Mouse (Mus musculus): ENCODE measurements around the gene Appbp2.
A peak's percentile ranks its signal among the peaks of the same experiment; 100 is the strongest.

The Appbp2 gene

GRCm38 (mm10) chr11:85234990-85235841 lies at the start of gene Appbp2:
Gene Appbp2 (minus strand): TSS chr11:85235130.
- peak; percentile 96 for DNase-seq

GRCm38 (mm10) chr11:85281219-85281878 lies 46.4 kb upstream of the Appbp2 start:
- no peak for DNase-seq

GRCm38 (mm10) chr11:85278175-85278574 lies 43.2 kb upstream of the Appbp2 start:
- no peak for DNase-seq

GRCm38 (mm10) chr11:85277609-85278008 lies 42.7 kb upstream of the Appbp2 start:
- DNase-seq, result no peak

GRCm38 (mm10) chr11:85275151-85275550 lies 40.2 kb upstream of the Appbp2 start:
- no peak for DNase-seq

GRCm38 (mm10) chr11:85273299-85273698 lies 38.4 kb upstream of the Appbp2 start:
- peak; percentile 19 for DNase-seq

- DNase-seq, result peak; percentile 66
Observed at GRCm38 (mm10) chr11:85270631-85271030, 35.7 kb upstream of the Appbp2 start.

- no peak for DNase-seq
Observed at GRCm38 (mm10) chr11:85267393-85267792, 32.5 kb upstream of the Appbp2 start.

GRCm38 (mm10) chr11:85264635-85265034 lies 29.7 kb upstream of the Appbp2 start:
- DNase-seq, result no peak

GRCm38 (mm10) chr11:85261192-85261591 lies 26.3 kb upstream of the Appbp2 start:
- DNase-seq, result peak; percentile 81

- peak; percentile 18 for DNase-seq
Observed at GRCm38 (mm10) chr11:85258966-85259365, 24.0 kb upstream of the Appbp2 start.

- no peak for DNase-seq
Observed at GRCm38 (mm10) chr11:85255471-85256027, 20.6 kb upstream of the Appbp2 start.

- no peak for DNase-seq
Observed at GRCm38 (mm10) chr11:85253641-85254040, 18.7 kb upstream of the Appbp2 start.

- DNase-seq, result no peak
Observed at GRCm38 (mm10) chr11:85253006-85253405, 18.1 kb upstream of the Appbp2 start.

- no peak for DNase-seq
Observed at GRCm38 (mm10) chr11:85251955-85252354, 17.0 kb upstream of the Appbp2 start.

GRCm38 (mm10) chr11:85250467-85250866 lies 15.5 kb upstream of the Appbp2 start:
- no peak for DNase-seq

GRCm38 (mm10) chr11:85249338-85249737 lies 14.4 kb upstream of the Appbp2 start:
- no peak for DNase-seq

GRCm38 (mm10) chr11:85248151-85248550 lies 13.2 kb upstream of the Appbp2 start:
- DNase-seq, result no peak

GRCm38 (mm10) chr11:85241226-85241625 lies 6.3 kb upstream of the Appbp2 start:
- DNase-seq, result no peak

GRCm38 (mm10) chr11:85240211-85240610 lies 5.3 kb upstream of the Appbp2 start:
- DNase-seq, result no peak

- peak; percentile 90 for DNase-seq
Observed at GRCm38 (mm10) chr11:85234363-85234989, 454 bp downstream of the Appbp2 start.

GRCm38 (mm10) chr11:85233676-85234210 lies 1.2 kb downstream of the Appbp2 start:
- DNase-seq, result peak; percentile 11

GRCm38 (mm10) chr11:85223248-85223647 lies 11.7 kb downstream of the Appbp2 start:
- no peak for DNase-seq
